Mouse (Mus musculus) heart, postnatal 10 days (tissue): ENCODE results near the gene Trim37. TPM values are rescaled to one million over a fixed set of nuclear protein-coding genes. Genes with fewer than 3 reads are reported as not detected.

Experiments used
- DNase-seq, 2 experiments: peaks; one replicate each; pipeline ENCODE4 v3.0.0; 2021
- intact Hi-C: fragments of 180-260 bp; cut with DNase I; formaldehyde crosslinking; loops from one replicate; pipeline ENCODE4 v1.15.1; 2025
- total RNA-seq, 2 experiments: library from RNA; stranded (reverse); gene quantifications; 2 replicates each; pipeline ENCODE4 v1.2.3; 2021

The Trim37 gene
- total RNA-seq: 10 to 100 TPM; 10.5 to 11.4 TPM

- intact Hi-C loops: loop anchor here (2.0 kb wide), 1 partner anchor 16 kb away; no protein-coding TSS in a partner anchor
- peak; percentile 87 to 88 for DNase-seq
Measured at GRCm38 (mm10) chr11:87126824-87127816, at the start of gene Trim37. Gene Trim37, plus strand, starts transcription at chr11:87127077.

- DNase-seq: no peak
- intact Hi-C loops: no loop called here
Measured at GRCm38 (mm10) chr11:87083712-87084111, 43.2 kb upstream of the Trim37 start.

GRCm38 (mm10) chr11:87085461-87085860 lies 41.4 kb upstream of the Trim37 start:
- intact Hi-C loops: no loop called here
- DNase-seq: no peak

- DNase-seq: peak; percentile 87 to 90
- intact Hi-C loops: no loop called here
Measured at GRCm38 (mm10) chr11:87086290-87086984, 40.4 kb upstream of the Trim37 start, which contains the start of gene Smg8. Gene Smg8, minus strand, starts transcription at chr11:87086774.

GRCm38 (mm10) chr11:87087142-87087541 lies 39.7 kb upstream of the Trim37 start:
- intact Hi-C loops: no loop called here
- no peak for DNase-seq

- intact Hi-C loops: no loop called here
- no peak for DNase-seq
Measured at GRCm38 (mm10) chr11:87108409-87108754, 18.5 kb upstream of the Trim37 start, which contains the start of gene Prr11. Gene Prr11, minus strand, starts transcription at chr11:87108708.

GRCm38 (mm10) chr11:87108755-87109518 lies 17.9 kb upstream of the Trim37 start, which contains the start of gene Ska2:
Gene Ska2, plus strand, starts transcription at chr11:87109234.
- intact Hi-C loops: no loop called here
- DNase-seq: peak; percentile 98 to 99

GRCm38 (mm10) chr11:87109519-87110171 lies 17.2 kb upstream of the Trim37 start:
- intact Hi-C loops: loop anchor here (2.0 to 10.0 kb wide), 2 partner anchors 17 to 1755 kb away; partner anchors contain the start of genes Bcas3 and Trim37
- DNase-seq: peak in 1 of 2 experiments; percentile 44

GRCm38 (mm10) chr11:87110172-87110909 lies 16.5 kb upstream of the Trim37 start:
- no peak for DNase-seq
- intact Hi-C loops: loop anchor here (2.0 to 10.0 kb wide), 2 partner anchors 16 to 1756 kb away; partner anchors contain the start of genes Bcas3 and Trim37

- no peak for DNase-seq
- intact Hi-C loops: no loop called here
Measured at GRCm38 (mm10) chr11:87121864-87122263, 5.0 kb upstream of the Trim37 start.

- no peak for DNase-seq
- intact Hi-C loops: no loop called here
Measured at GRCm38 (mm10) chr11:87125562-87125961, 1.3 kb upstream of the Trim37 start.

- intact Hi-C loops: loop anchor here (2.0 kb wide), 1 partner anchor 16 kb away; no protein-coding TSS in a partner anchor
- peak in 1 of 2 experiments; percentile 9 for DNase-seq
Measured at GRCm38 (mm10) chr11:87126281-87126823, 525 bp upstream of the Trim37 start.

- intact Hi-C loops: no loop called here
- DNase-seq: peak; percentile 10 to 12
Measured at GRCm38 (mm10) chr11:87136233-87136632, 9.4 kb downstream of the Trim37 start.

- DNase-seq: no peak
- intact Hi-C loops: no loop called here
Measured at GRCm38 (mm10) chr11:87158012-87158411, 31.1 kb downstream of the Trim37 start.

GRCm38 (mm10) chr11:87162687-87163086 lies 35.8 kb downstream of the Trim37 start:
- intact Hi-C loops: no loop called here
- DNase-seq: no peak

GRCm38 (mm10) chr11:87163751-87164150 lies 36.9 kb downstream of the Trim37 start:
- no peak for DNase-seq
- intact Hi-C loops: no loop called here

GRCm38 (mm10) chr11:87173625-87174024 lies 46.7 kb downstream of the Trim37 start:
- no peak for DNase-seq
- intact Hi-C loops: no loop called here

- intact Hi-C loops: no loop called here
Measured at GRCm38 (mm10) chr11:87175031-87175430, 48.2 kb downstream of the Trim37 start.

GRCm38 (mm10) chr11:87212313-87212712 lies 85.4 kb downstream of the Trim37 start:
- no peak for DNase-seq
- intact Hi-C loops: no loop called here

More at GRCm38 (mm10) chr11:87175031-87175430, 48.2 kb downstream of the Trim37 start:
- DNase-seq: no peak
